Mouse (Mus musculus) CH12.LX (cell line): Measurements from ENCODE around the gene Lpar5.

Experiments
- JUND ChIP-seq: conservative IDR thresholded peaks from 2 replicates; pipeline ENCODE4 v1.6.1; 2011; ENCODE audit warnings: low read depth, low read length, improper control_type of control experiment
- MAFK ChIP-seq: IDR thresholded peaks from 2 replicates; pipeline ENCODE4 v1.6.1; 2011; ENCODE audit warnings: low read length, improper control_type of control experiment; ENCODE audit not compliant: insufficient replicate concordance

DNA sequence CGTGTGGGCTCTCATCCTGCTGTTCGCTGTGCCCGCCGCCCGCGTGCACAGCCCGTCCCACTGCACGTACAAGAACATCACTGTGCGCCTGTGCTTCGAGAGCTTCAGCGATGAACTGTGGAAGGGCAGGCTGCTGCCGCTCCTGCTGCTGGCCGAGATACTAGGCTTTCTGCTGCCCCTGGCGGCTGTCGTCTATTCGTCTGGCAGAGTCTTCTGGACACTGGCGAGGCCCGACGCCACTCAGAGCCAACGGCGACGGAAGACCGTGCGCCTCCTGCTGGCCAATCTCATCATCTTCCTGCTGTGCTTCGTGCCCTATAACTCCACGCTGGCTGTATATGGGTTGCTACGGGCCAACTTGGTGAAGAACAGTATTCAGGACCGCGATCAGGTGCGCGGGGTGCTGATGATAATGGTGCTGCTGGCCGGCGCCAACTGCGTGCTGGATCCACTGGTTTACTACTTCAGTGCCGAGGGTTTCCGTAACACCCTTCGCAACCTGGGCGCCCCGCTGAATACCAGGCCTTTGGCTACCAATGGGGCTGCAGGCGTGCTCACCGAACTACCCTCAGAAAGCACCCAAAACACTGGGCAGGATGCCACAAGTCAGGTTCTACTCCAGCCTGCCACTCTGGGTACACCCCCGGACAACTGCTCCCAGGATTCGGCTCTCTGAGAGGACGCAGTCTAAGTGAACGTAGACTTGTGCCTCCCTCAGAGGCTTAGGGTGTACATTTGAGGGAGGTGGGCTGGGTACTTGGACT is 14.3 kb downstream of the Lpar5 start:
- TF ChIP-seq MAFK = no peak
- TF ChIP-seq JUND = no peak
